Mouse (Mus musculus): ENCODE results near the gene Rhd.

Rhd gene

GRCm38 (mm10) chr4:134856501-134856900, 7.8 kb upstream of the Rhd start:
- peak in 1 of 2 experiments; percentile 26 for DNase-seq (ENCODE audit: low spot score in 2 of 2)

- DNase-seq (ENCODE audit: low spot score in 2 of 2): no peak
These were observed 5.8 kb upstream of the Rhd start for GRCm38 (mm10) chr4:134858494-134858893.

DNA sequence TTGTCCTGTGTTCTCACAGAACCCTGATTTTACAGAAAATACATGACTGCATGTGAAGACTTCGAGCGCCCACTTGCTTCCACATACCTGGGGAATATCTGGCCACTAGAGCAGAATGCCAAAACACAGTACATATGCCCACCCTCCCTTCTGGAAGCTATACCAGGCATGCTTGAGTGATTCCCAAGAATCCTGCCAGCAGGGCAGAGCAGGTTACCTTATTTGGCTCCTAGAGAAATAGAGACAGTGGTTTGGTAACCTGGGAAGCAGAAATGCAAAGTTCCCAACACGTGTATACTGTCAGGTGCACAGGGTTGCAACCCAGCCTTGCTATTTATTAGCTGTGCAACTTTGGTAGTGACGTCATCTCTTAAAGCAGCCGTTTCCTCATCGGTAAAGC, 2.5 kb upstream of the Rhd start:
- no peak for DNase-seq (ENCODE audit: low spot score in 2 of 2)

- no peak for DNase-seq (ENCODE audit: low spot score in 2 of 2)
These were observed 1.3 kb upstream of the Rhd start for GRCm38 (mm10) chr4:134862996-134863395.

DNA sequence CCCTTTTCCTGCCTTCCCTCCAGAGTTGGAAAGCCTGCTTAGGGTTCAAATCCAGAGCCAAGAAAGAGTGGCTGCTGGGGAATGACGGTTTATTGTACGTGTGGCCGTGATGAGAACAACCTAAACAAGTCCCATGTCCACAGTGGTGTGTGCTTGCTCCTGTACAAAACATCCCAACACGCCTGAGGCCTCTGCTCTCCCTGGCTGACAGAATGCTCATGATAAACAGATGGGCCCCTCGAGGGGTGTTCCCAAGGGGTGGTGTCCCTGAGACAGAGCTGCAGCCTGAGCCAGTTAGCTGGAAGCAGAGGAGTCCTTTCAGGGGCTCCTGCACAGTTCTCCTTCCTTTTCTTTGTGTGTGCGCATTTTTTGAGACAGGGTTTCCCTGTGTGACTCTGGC, 1.0 kb downstream of the Rhd start:
- no peak for DNase-seq (ENCODE audit: low spot score in 2 of 2)

- DNase-seq (ENCODE audit: low spot score in 2 of 2): no peak
These were observed 1.5 kb downstream of the Rhd start for GRCm38 (mm10) chr4:134865789-134866188.

GRCm38 (mm10) chr4:134867213-134867612, 2.9 kb downstream of the Rhd start:
- no peak for DNase-seq (ENCODE audit: low spot score in 2 of 2)

DNA sequence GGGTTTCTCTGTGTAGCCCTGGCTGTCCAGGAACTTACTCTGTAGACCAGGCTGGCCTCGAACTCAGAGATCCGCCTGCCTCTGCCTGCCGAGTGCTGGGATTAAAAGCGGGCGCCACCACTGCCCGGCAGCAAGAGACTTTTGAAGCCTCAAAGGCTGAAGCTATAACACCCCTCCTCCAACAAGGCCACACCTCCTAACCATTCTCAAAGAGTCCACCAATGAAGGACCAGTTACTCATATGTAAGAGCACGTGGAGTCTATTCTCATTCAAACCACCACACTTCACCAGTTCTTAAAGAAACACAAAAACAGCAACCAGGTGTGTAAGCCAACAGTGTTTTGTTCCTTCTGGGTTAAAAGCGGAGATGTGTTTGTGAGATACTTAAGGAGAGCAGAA, 3.3 kb downstream of the Rhd start:
- DNase-seq (ENCODE audit: low spot score in 2 of 2): no peak

DNA sequence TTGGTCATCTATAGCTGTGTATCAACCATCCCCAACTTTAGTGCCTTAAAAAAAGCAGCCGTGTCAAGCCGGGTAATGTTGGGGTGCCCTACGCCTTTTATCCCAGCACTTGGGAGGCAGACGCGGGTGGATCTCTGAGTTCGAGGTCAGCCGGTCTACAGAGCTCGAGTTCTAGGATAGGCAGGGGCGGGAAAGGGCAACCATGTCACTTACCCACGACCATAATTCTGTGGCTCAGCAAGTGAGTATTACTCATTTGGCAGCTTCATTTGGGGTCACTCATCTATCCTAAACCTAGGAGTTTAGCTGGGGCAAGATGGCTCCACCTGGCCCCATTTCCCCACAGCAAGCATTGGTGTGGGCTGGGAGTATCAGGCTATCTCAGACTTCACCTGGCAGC, 3.7 kb downstream of the Rhd start:
- DNase-seq (ENCODE audit: low spot score in 2 of 2): no peak

DNA sequence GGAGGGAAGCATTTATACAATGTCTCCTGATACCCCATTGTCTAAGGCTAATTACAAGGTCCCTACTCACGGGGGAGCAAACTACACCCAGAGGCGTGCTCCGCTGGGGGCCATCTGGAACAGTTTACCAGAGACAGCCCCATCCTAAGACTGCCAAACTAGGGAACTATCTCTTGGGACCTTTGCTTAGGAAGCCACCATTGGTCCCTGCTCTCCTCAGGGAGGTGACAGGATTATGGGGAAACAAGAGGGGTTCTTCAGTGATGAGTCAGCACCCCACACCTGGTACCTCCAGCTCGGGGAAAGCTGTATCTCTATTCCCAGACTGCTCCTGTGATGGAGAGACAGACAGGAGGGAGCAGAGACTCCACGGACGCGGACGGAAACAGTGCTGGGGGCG, 4.2 kb downstream of the Rhd start:
- DNase-seq (ENCODE audit: low spot score in 2 of 2): no peak

- DNase-seq (ENCODE audit: low spot score in 2 of 2): no peak
These were observed 4.9 kb downstream of the Rhd start for GRCm38 (mm10) chr4:134869068-134869730.

DNA sequence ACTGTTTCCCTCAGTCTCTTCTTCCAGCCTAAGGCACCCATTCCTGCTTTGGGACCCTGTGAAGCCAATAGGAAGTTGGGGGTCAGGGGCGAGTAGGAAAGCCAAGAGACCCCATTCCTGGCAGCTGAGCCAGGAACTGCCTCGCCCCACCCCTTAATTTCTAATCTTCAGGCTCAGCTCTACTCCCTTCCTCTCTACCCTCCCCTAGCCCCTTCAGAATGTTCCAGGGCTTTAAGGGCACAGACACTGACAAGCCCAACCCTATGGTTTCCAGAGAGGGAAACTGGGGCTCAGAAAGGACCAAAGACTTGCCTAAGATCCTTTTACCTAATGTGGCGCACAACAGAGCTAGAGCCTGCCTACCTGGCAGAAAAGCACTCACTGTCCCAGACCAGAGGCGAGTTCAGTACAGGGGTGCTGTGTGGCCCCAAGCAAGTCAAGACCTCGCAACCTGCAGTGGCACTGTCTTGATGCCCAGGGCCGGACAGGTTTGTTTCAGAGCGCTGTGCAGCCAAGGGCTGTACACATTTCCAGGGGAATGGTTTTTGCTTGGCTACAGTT, 5.6 kb downstream of the Rhd start:
- DNase-seq (ENCODE audit: low spot score in 2 of 2): no peak

DNA sequence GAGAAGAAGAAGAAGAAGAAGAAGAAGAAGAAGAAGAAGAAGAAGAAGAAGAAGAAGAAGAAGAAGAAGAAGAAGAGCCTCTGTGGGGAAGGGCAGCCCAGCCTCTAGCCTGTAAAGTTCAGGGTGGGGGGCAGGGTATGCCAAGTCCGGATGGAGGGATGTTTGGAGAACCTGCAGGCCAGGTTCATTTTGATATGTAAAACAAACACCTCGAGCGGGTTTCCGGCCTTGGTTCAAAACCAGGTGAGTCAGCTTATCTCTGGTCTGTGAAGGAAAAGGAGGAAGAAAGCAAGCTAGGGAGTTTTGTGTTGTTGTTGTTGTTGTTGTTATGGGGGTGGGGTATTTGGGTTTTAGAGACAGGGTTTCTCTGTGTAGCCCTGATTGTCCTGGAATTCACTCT, 7.1 kb downstream of the Rhd start:
- peak in 1 of 2 experiments; percentile 40 for DNase-seq (ENCODE audit: low spot score in 2 of 2)

- no peak for DNase-seq (ENCODE audit: low spot score in 2 of 2)
These were observed 7.6 kb downstream of the Rhd start for GRCm38 (mm10) chr4:134871950-134872349.

- no peak for DNase-seq (ENCODE audit: low spot score in 2 of 2)
These were observed 11.8 kb downstream of the Rhd start for GRCm38 (mm10) chr4:134876171-134876570.

DNA sequence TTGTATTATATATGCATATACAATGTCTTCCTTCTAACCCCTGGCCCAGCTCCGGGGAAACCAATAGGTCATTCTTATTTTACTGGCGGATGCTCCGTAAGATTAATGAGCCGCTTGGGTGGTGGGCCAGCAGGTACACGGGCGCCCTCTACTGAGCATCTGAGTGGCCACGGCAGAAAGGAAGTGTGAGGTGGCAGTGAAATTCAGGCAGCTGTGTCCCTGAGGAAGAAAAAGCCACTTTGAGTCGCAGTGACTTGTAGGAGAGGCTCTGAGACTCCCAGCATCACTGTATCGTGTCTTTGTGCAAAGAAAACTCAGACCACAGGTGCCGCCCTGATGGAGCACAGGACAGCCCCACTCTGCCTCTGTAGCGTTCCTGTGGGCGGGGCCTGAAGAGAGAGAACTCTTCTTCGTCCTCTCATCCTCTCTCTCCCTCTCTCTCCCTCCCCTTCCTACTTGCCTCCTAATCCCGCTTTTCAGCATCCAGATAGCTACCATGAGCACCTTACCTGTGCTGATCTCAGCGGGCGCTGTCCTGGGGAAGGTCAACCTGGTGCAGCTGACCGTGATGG, 15.2 kb downstream of the Rhd start:
- DNase-seq (ENCODE audit: low spot score in 2 of 2): peak; percentile 59 to 73

GRCm38 (mm10) chr4:134880041-134880440, 15.7 kb downstream of the Rhd start:
- DNase-seq (ENCODE audit: low spot score in 2 of 2): no peak

DNA sequence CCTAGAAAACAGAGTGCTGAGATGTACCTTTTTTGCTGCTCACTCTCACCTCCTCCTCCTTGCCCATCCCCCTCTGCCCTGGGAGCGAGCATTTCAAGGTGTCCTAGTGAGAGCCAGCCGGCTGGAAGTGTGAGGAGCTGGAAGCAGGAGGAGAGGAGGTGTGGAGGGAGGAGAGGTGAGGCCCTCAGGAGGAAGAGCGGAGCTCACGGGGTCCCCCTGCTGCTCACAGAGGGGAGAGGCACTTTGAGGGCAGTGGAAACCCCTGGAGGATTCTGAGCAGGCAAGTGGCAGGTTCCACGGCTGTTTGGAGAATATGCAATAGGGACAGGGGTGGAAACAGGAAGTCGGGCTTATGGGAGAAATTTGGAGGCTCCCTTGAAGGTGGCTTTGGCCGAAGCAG, 18.9 kb downstream of the Rhd start:
- peak in 1 of 2 experiments; percentile 16 for DNase-seq (ENCODE audit: low spot score in 2 of 2)

GRCm38 (mm10) chr4:134883808-134884207, 19.5 kb downstream of the Rhd start:
- no peak for DNase-seq (ENCODE audit: low spot score in 2 of 2)

DNA sequence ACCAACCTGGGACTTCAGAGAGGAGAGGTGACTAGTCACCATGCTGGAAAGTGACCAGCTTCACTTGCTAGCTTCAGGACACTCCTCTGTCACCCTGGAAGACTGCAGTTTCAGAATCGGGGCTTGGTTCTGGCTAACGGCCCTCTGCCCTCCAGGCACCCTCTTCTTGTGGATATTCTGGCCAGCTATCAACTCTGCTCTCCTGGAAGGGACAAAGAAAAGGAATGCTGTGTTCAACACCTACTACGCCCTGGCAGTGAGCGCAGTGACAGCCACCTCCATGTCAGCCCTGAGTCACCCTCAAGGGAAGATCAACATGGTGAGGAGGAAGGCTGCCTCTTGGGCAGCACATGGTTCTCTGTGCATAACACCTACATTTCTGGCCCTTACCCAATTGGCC, 20.0 kb downstream of the Rhd start:
- DNase-seq (ENCODE audit: low spot score in 2 of 2): no peak

DNA sequence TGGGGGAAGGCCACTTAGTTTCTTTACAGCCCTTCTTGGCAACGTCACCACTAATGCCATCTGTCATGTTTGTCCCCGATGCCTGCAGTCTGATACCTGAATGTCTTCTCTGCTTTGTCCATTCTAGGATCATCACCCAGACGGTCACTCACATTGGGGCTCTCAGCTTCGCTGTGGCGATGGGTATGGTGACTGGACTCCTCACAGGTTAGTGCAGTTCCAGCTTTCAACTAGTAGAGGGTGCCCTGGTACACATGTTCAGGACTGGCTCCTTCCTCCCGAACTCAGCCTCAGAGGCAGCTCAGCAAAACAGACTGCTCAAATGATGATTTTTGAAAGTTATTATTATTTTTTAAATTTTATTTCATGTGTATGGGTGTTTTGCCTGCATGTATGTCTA, 27.8 kb downstream of the Rhd start:
- DNase-seq (ENCODE audit: low spot score in 2 of 2): peak; percentile 30 to 60

DNA sequence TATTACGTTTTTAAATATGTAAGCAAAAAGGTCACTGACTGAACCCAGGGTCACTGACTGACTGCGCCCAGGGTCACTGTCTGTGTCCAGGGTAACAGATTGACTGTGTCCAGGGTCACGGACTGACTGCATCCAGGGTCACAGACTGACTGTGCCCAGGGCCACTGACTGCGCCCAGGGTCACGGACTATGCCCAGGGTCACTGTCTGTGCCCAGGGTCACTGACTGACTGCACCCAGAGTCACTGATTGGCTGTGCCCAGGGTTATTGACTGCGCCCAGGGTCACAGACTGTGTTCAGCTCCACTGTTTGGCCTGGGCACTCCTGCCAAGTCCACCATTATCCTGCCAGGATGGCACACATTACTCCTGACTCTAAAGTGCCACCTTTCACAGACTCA, 32.9 kb downstream of the Rhd start:
- DNase-seq (ENCODE audit: low spot score in 2 of 2): no peak

- no peak for DNase-seq (ENCODE audit: low spot score in 2 of 2)
These were observed 36.8 kb downstream of the Rhd start for GRCm38 (mm10) chr4:134901126-134901525.

DNA sequence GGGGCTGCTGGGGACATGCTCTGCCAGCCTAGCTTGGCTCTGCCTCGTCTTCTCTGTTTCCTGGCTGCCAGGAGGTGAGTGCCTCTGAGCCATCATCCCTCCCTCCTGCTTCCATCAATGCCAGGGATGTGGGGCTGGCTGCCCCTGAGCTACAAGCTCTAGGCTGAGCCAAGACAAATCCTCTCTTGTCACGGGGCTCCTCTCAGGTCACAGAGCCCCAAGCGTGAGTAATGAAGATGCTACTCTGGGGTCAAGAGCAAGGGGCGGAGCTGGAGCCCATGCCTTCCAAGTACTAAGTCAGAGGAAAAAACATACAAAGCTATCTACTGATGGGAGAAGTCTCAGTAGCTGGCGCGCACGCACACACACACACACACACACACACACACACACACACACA, 38.7 kb downstream of the Rhd start:
- DNase-seq (ENCODE audit: low spot score in 2 of 2): no peak
